ENCODE assay signal across 10 mouse cellular contexts in genomic region chr9:119068266-119068665, GRCm38 (mm10). TPM values are rescaled to one million over a fixed set of nuclear protein-coding genes. Genes with fewer than 3 reads are reported as not detected.
DNase-seq lines count a peak whose midpoint lies in the region; ATAC-seq and TF ChIP-seq lines count a peak whose summit lies in the region.
"Had no signal": no experiment of that assay in that cellular context is flagged by ENCODE, and none has a peak within 500 bp of the region (broad histone marks: within the 10 kb centered on the region; RNA-seq: fewer than 3 reads in every experiment).

No protein-coding gene starts in this region.

- H3K9ac ChIP-seq in midbrain, embryonic 13.5 days (replicated peaks): no peak overlapping the region
- H3K9ac ChIP-seq in midbrain, postnatal 0 days (replicated peaks; ENCODE audit: low read length, poor library complexity, severe bottlenecking): no peak overlapping the region
- H3K9ac ChIP-seq in lung, embryonic 16.5 days (ENCODE audit: low read length): 0 out of 2 replicates have a peak overlapping the region, but pooled peaks have one; percentile 31
- no peak overlapping the region for H3K9ac ChIP-seq in stomach, postnatal 0 days (ENCODE audit: low read length)
- H3K9ac ChIP-seq: midbrain, embryonic 12.5 days had no signal

- ATAC-seq in midbrain, embryonic 13.5 days: peak; percentile 27; the same call in 1 of the 2 replicates
- no peak for ATAC-seq in midbrain, postnatal 0 days (ENCODE audit: low FRiP score)
- peak; percentile 55 for ATAC-seq in lung, embryonic 16.5 days (ENCODE audit: low read depth)
- peak; percentile 75 for ATAC-seq in stomach, postnatal 0 days (ENCODE audit: low FRiP score, low TSS enrichment)
- no peak for ATAC-seq in activated CD4-positive, CD25-positive, alpha-beta regulatory T cell, adult 4 months

- no peak overlapping the region for H3K4me2 ChIP-seq in midbrain, embryonic 13.5 days (replicated peaks)
- no peak overlapping the region for H3K4me2 ChIP-seq in midbrain, postnatal 0 days (ENCODE audit: low read depth, low read length, poor library complexity, severe bottlenecking)
- no peak overlapping the region for H3K4me2 ChIP-seq in lung, embryonic 16.5 days (ENCODE audit: low read depth, low read length)
- no peak overlapping the region for H3K4me2 ChIP-seq in stomach, postnatal 0 days (replicated peaks; ENCODE audit: low read depth)
- H3K4me2 ChIP-seq: liver, embryonic 11.5 days; midbrain, embryonic 12.5 days had no signal

- 88% methylated on average over 11 of the region's 11 CpGs for WGBS in midbrain, embryonic 13.5 days
- 92% methylated on average over 11 of the region's 11 CpGs for WGBS in midbrain, postnatal 0 days
- WGBS in large intestine, adult 2 months: 38% methylated on average over 11 of the region's 11 CpGs
- 58% methylated on average over 11 of the region's 11 CpGs for WGBS in lung, embryonic 16.5 days
- WGBS in stomach, postnatal 0 days: 72% methylated on average over 11 of the region's 11 CpGs

- H3K36me3 ChIP-seq in midbrain, embryonic 13.5 days: peaks cover 12% of the 10 kb centered on the region
- H3K36me3 ChIP-seq in midbrain, postnatal 0 days (ENCODE audit: insufficient read depth, low read length): no peaks in the 10 kb centered on the region; the same call in 1 of the 2 replicates
- H3K36me3 ChIP-seq in lung, embryonic 16.5 days (ENCODE audit: control insufficient read depth, insufficient read depth, low read length): 0 out of 2 replicates have a peak, but pooled peaks cover 2% of the 10 kb centered on the region
- H3K36me3 ChIP-seq in stomach, postnatal 0 days (ENCODE audit: control insufficient read depth, insufficient read depth, low read length): no peaks in the 10 kb centered on the region

- no peaks in the 10 kb centered on the region for H3K4me1 ChIP-seq in midbrain, embryonic 13.5 days (replicated peaks)
- H3K4me1 ChIP-seq in midbrain, postnatal 0 days (ENCODE audit: insufficient read depth, low read length): no peaks in the 10 kb centered on the region
- peaks cover 7% of the 10 kb centered on the region for H3K4me1 ChIP-seq in lung, embryonic 16.5 days (replicated peaks; ENCODE audit: control insufficient read depth, insufficient read depth, low read length)
- H3K4me1 ChIP-seq in stomach, postnatal 0 days (replicated peaks; ENCODE audit: control insufficient read depth, insufficient read depth): no peaks in the 10 kb centered on the region

- no peak overlapping the region for H3K27ac ChIP-seq in midbrain, embryonic 13.5 days
- no peak overlapping the region for H3K27ac ChIP-seq in midbrain, postnatal 0 days (ENCODE audit: low read depth, low read length)
- no peak overlapping the region for H3K27ac ChIP-seq in lung, embryonic 16.5 days (ENCODE audit: low read length)
- H3K27ac ChIP-seq in stomach, postnatal 0 days (replicated peaks): peak overlapping the region; percentile 45; the same call in 1 of the 2 replicates
- H3K27ac ChIP-seq: midbrain, embryonic 12.5 days had no signal

- H3K9me3 ChIP-seq in midbrain, embryonic 13.5 days: no peaks in the 10 kb centered on the region
- H3K9me3 ChIP-seq in midbrain, postnatal 0 days (ENCODE audit: low read length): no peaks in the 10 kb centered on the region
- H3K9me3 ChIP-seq in lung, embryonic 16.5 days (ENCODE audit: control insufficient read depth, low read length): no peaks in the 10 kb centered on the region
- no peaks in the 10 kb centered on the region for H3K9me3 ChIP-seq in stomach, postnatal 0 days (ENCODE audit: control insufficient read depth, low read length)
- H3K9me3 ChIP-seq: midbrain, embryonic 12.5 days had no signal

- no peak for TF ChIP-seq EP300 in stomach, postnatal 0 days (optimal IDR thresholded peaks at IDR 0.05)

- H3K27me3 ChIP-seq in midbrain, embryonic 13.5 days: no peaks in the 10 kb centered on the region
- H3K27me3 ChIP-seq in midbrain, postnatal 0 days (ENCODE audit: insufficient read depth, low read length): no peaks in the 10 kb centered on the region
- H3K27me3 ChIP-seq in lung, embryonic 16.5 days (ENCODE audit: control insufficient read depth, insufficient read depth, low read depth, low read length): no peaks in the 10 kb centered on the region
- no peaks in the 10 kb centered on the region for H3K27me3 ChIP-seq in stomach, postnatal 0 days (ENCODE audit: control insufficient read depth, insufficient read depth, low read length)

- no peak overlapping the region for H3K4me3 ChIP-seq in midbrain, embryonic 13.5 days (replicated peaks)
- H3K4me3 ChIP-seq in midbrain, postnatal 0 days (ENCODE audit: low read depth, low read length): no peak overlapping the region
- H3K4me3 ChIP-seq in lung, embryonic 16.5 days (ENCODE audit: low read length): no peak overlapping the region
- H3K4me3 ChIP-seq in stomach, postnatal 0 days (ENCODE audit: low read depth, low read length): no peak overlapping the region
- H3K4me3 ChIP-seq: midbrain, embryonic 12.5 days had no signal

- DNase-seq in midbrain, postnatal 0 days (ENCODE audit: low spot score): no peak
- DNase-seq in large intestine, adult 2 months (ENCODE audit: low read depth, low spot score): peak; percentile 75
- peak; percentile 67 for DNase-seq in stomach, postnatal 0 days (ENCODE audit: low spot score)
- DNase-seq in gastrocnemius, postnatal 4 days (ENCODE audit: low spot score in 2 of 2): no peak

- TF ChIP-seq CTCF in midbrain, postnatal 0 days (IDR thresholded peaks at IDR 0.05): no peak
- no peak for TF ChIP-seq CTCF in stomach, postnatal 0 days (IDR thresholded peaks at IDR 0.05; ENCODE audit: low read depth)

RNA-seq across cellular contexts. Expression of gene Vill, which starts 15.7 kb away (rescaled TPM):
- 4.2 and 4.4 TPM in 2 replicates for polyA plus RNA-seq in midbrain, embryonic 13.5 days (2015; fragmentation: Nextera tagmentation; extraction: Ambion mirVana)
- 2.8 and 10.5 TPM in 2 replicates for total RNA-seq in midbrain, postnatal 0 days (2014; rRNA removed)
- 3.8 and 4.7 TPM in 2 replicates for polyA plus RNA-seq in midbrain, postnatal 0 days (2015; fragmentation: Nextera tagmentation; extraction: Ambion mirVana)
- 6.0 and 6.1 TPM in 2 replicates for polyA plus RNA-seq in large intestine, adult 2 months (2012; rRNA removed)
- 34.9 and 38.2 TPM in 2 replicates for polyA plus RNA-seq in lung, embryonic 16.5 days (2015; fragmentation: Nextera tagmentation; extraction: Ambion mirVana)
- 55.0 and 61.3 TPM in 2 replicates for polyA plus RNA-seq in stomach, postnatal 0 days (2015; fragmentation: Nextera tagmentation; extraction: Ambion mirVana)
- 1 to 10 TPM in 1 of 2 experiments, under 1 TPM in 1; 0.86 to 1.7 TPM for total RNA-seq in gastrocnemius, postnatal 4 days (2021)
- polyA plus RNA-seq in activated CD4-positive, CD25-positive, alpha-beta regulatory T cell, adult 4 months (2017; shearing (Covaris generic)): 10 to 100 TPM; 13.0 to 14.8 TPM

RNA-seq across cellular contexts. Expression of gene Plcd1, which starts 25.0 kb away (rescaled TPM):
- 20.0 and 21.0 TPM in 2 replicates for polyA plus RNA-seq in midbrain, embryonic 13.5 days (2015; fragmentation: Nextera tagmentation; extraction: Ambion mirVana)
- 12.2 and 17.4 TPM in 2 replicates for total RNA-seq in midbrain, postnatal 0 days (2014; rRNA removed)
- polyA plus RNA-seq in midbrain, postnatal 0 days (2015; fragmentation: Nextera tagmentation; extraction: Ambion mirVana): 10.9 and 11.8 TPM in 2 replicates
- polyA plus RNA-seq in large intestine, adult 2 months (2012; rRNA removed): 48.4 and 50.9 TPM in 2 replicates
- 17.2 and 18.6 TPM in 2 replicates for polyA plus RNA-seq in lung, embryonic 16.5 days (2015; fragmentation: Nextera tagmentation; extraction: Ambion mirVana)
- polyA plus RNA-seq in stomach, postnatal 0 days (2015; fragmentation: Nextera tagmentation; extraction: Ambion mirVana): 35.3 and 39.2 TPM in 2 replicates
- 10 to 100 TPM; 16.5 to 17.2 TPM for total RNA-seq in gastrocnemius, postnatal 4 days (2021)
- 1 to 10 TPM; 2.3 to 4.5 TPM for polyA plus RNA-seq in activated CD4-positive, CD25-positive, alpha-beta regulatory T cell, adult 4 months (2017; shearing (Covaris generic))

RNA-seq across cellular contexts. Expression of gene Dlec1, which starts 34.0 kb away (rescaled TPM):
- polyA plus RNA-seq in midbrain, embryonic 13.5 days (2015; fragmentation: Nextera tagmentation; extraction: Ambion mirVana): 0.75 and 0.81 TPM in 2 replicates
- 2.8 and 3.3 TPM in 2 replicates for total RNA-seq in midbrain, postnatal 0 days (2014; rRNA removed)
- 0.91 and 0.95 TPM in 2 replicates for polyA plus RNA-seq in midbrain, postnatal 0 days (2015; fragmentation: Nextera tagmentation; extraction: Ambion mirVana)
- polyA plus RNA-seq in large intestine, adult 2 months (2012; rRNA removed): 0.40 and 0.43 TPM in 2 replicates
- 2.1 and 2.4 TPM in 2 replicates for polyA plus RNA-seq in lung, embryonic 16.5 days (2015; fragmentation: Nextera tagmentation; extraction: Ambion mirVana)
- polyA plus RNA-seq in stomach, postnatal 0 days (2015; fragmentation: Nextera tagmentation; extraction: Ambion mirVana): 0.18 TPM in 2 replicates
- under 1 TPM; 0.12 to 0.13 TPM for total RNA-seq in gastrocnemius, postnatal 4 days (2021)
- polyA plus RNA-seq in activated CD4-positive, CD25-positive, alpha-beta regulatory T cell, adult 4 months (2017; shearing (Covaris generic)): under 1 TPM in 1 of 2 experiments, not detected in 1; 0.52 TPM
- total RNA-seq: gastrocnemius, adult 8-10 months had no signal

Comparison
In these comparisons a context has a peak if more than half of its experiments do, and no peak if none do; other contexts are left out.
1. ATAC-seq: peak in midbrain, embryonic 13.5 days (single experiment), lung, embryonic 16.5 days (single experiment) and stomach, postnatal 0 days (single experiment); none in midbrain, postnatal 0 days (single experiment) and activated CD4-positive, CD25-positive, alpha-beta regulatory T cell, adult 4 months (single experiment).
2. DNase-seq: peak in large intestine, adult 2 months (single experiment) and stomach, postnatal 0 days (single experiment); none in midbrain, postnatal 0 days (single experiment) and gastrocnemius, postnatal 4 days (0 of 2).